Mouse (Mus musculus): ENCODE data around the gene Anln. TPM values are rescaled to one million over a fixed set of nuclear protein-coding genes. Genes with fewer than 3 reads are reported as not detected.
A peak's percentile ranks its signal among the peaks of the same experiment; 100 is the strongest.
"Not testable (repeated sequence)": the region's sequence is repeated elsewhere in the genome, so short reads cannot be mapped to it uniquely, and the experiment has no call there.

The Anln gene
- total and polyA plus RNA-seq, 2 experiments from 2014 or later = 2.7 to 6.8 TPM

- Histone ChIP-seq H3K9ac (replicated peaks; ENCODE audit: low read length) (no peak overlapping the region), H3K4me2 (ENCODE audit: low read depth, low read length) (no peak overlapping the region), H3K27ac (no peak overlapping the region), H3K36me3 (ENCODE audit: insufficient read depth, low read length) (no peaks in the 10 kb centered on the region), H3K4me3 (ENCODE audit: low read length) (no peak overlapping the region), H3K9me3 (ENCODE audit: low read length) (no peaks in the 10 kb centered on the region), H3K27me3 (ENCODE audit: insufficient read depth, low read length) (no peaks in the 10 kb centered on the region), H3K4me1 (ENCODE audit: insufficient read depth, low read length) (0 out of 2 replicates have a peak, but pooled peaks cover 8% of the 10 kb centered on the region)
- WGBS = 37% methylated on average over 6 of the region's 6 CpGs
- no peak for TF ChIP-seq CTCF (IDR thresholded peaks at IDR 0.05; ENCODE audit: low read depth)
- no peak for ATAC-seq
- DNase-seq (ENCODE audit: low spot score) = no peak
Observed at GRCm38 (mm10) chr9:22417547-22417946, 28.6 kb upstream of the Anln start.

GRCm38 (mm10) chr9:22416187-22416586 lies 27.2 kb upstream of the Anln start:
- DNase-seq (ENCODE audit: low spot score) (no peak), ATAC-seq (no peak)
- Histone ChIP-seq H3K36me3 (ENCODE audit: insufficient read depth, low read length) (no peaks in the 10 kb centered on the region), H3K4me1 (ENCODE audit: insufficient read depth, low read length) (peaks cover 8% of the 10 kb centered on the region; the same call in 1 of the 2 replicates), H3K27me3 (ENCODE audit: insufficient read depth, low read length) (no peaks in the 10 kb centered on the region), H3K27ac (no peak overlapping the region), H3K4me2 (ENCODE audit: low read depth, low read length) (no peak overlapping the region), H3K9ac (replicated peaks; ENCODE audit: low read length) (no peak overlapping the region), H3K9me3 (ENCODE audit: low read length) (no peaks in the 10 kb centered on the region), H3K4me3 (ENCODE audit: low read length) (no peak overlapping the region)
- no peak for TF ChIP-seq CTCF (IDR thresholded peaks at IDR 0.05; ENCODE audit: low read depth)
- whole genome bisulfite sequencing = 85% methylated on average over 3 of the region's 3 CpGs

GRCm38 (mm10) chr9:22411002-22411857 lies 22.2 kb upstream of the Anln start, which contains the start of gene 9530077C05Rik:
TSS of gene 9530077C05Rik (plus strand) at chr9:22411513.
- Histone ChIP-seq H3K4me2 (ENCODE audit: low read depth, low read length) (peak within 1 kb of the TSS; percentile 75), H3K4me1 (ENCODE audit: insufficient read depth, low read length) (peaks cover 3% of the 10 kb centered on the region; the same call in 1 of the 2 replicates), H3K9me3 (ENCODE audit: low read length) (no peaks in the 10 kb centered on the region), H3K36me3 (ENCODE audit: insufficient read depth, low read length) (no peaks in the 10 kb centered on the region), H3K27me3 (ENCODE audit: insufficient read depth, low read length) (no peaks in the 10 kb centered on the region), H3K4me3 (ENCODE audit: low read length) (peak within 1 kb of the TSS; percentile 70), H3K9ac (replicated peaks; ENCODE audit: low read length) (peak within 1 kb of the TSS; percentile 68), H3K27ac (peak within 1 kb of the TSS; percentile 79)
- TF ChIP-seq CTCF (IDR thresholded peaks at IDR 0.05; ENCODE audit: low read depth) = peak; percentile 95
- ATAC-seq = peak; percentile 99
- peak; percentile 98 for DNase-seq (ENCODE audit: low spot score)
- WGBS = 1% methylated on average over 43 of the region's 43 CpGs

GRCm38 (mm10) chr9:22409501-22409900 lies 20.5 kb upstream of the Anln start:
- DNase-seq (ENCODE audit: low spot score) (no peak), ATAC-seq (no peak)
- WGBS = 76% methylated on average over 7 of the region's 7 CpGs
- no peaks in the 10 kb centered on the region for H3K9me3 ChIP-seq (ENCODE audit: low read length)
- no peaks in the 10 kb centered on the region for H3K36me3 ChIP-seq (ENCODE audit: insufficient read depth, low read length)
- H3K27me3 ChIP-seq (ENCODE audit: insufficient read depth, low read length) = no peaks in the 10 kb centered on the region
- no peak overlapping the region for H3K4me2 ChIP-seq (ENCODE audit: low read depth, low read length)
- peaks cover 3% of the 10 kb centered on the region; the same call in 1 of the 2 replicates for H3K4me1 ChIP-seq (ENCODE audit: insufficient read depth, low read length)
- TF ChIP-seq CTCF (IDR thresholded peaks at IDR 0.05; ENCODE audit: low read depth) = no peak
- H3K4me3 ChIP-seq (ENCODE audit: low read length) = no peak overlapping the region
- no peak overlapping the region for H3K27ac ChIP-seq
- no peak overlapping the region for H3K9ac ChIP-seq (replicated peaks; ENCODE audit: low read length)

GRCm38 (mm10) chr9:22408344-22408743 lies 19.4 kb upstream of the Anln start:
- not testable (repeated sequence) for H3K9me3 ChIP-seq (ENCODE audit: low read length); H3K4me3 ChIP-seq (ENCODE audit: low read length); ATAC-seq; H3K4me1 ChIP-seq (ENCODE audit: insufficient read depth, low read length); H3K4me2 ChIP-seq (ENCODE audit: low read depth, low read length); H3K27ac ChIP-seq; H3K36me3 ChIP-seq (ENCODE audit: insufficient read depth, low read length); H3K27me3 ChIP-seq (ENCODE audit: insufficient read depth, low read length); H3K9ac ChIP-seq (replicated peaks; ENCODE audit: low read length)
- TF ChIP-seq CTCF (IDR thresholded peaks at IDR 0.05; ENCODE audit: low read depth) = peak; percentile 41
- WGBS = 25% methylated on average over 4 of the region's 4 CpGs
- peak; percentile 50 for DNase-seq (ENCODE audit: low spot score)

- H3K4me3 ChIP-seq (ENCODE audit: low read length); H3K9me3 ChIP-seq (ENCODE audit: low read length); H3K36me3 ChIP-seq (ENCODE audit: insufficient read depth, low read length); H3K27me3 ChIP-seq (ENCODE audit: insufficient read depth, low read length); H3K27ac ChIP-seq; ATAC-seq; H3K9ac ChIP-seq (replicated peaks; ENCODE audit: low read length); H3K4me2 ChIP-seq (ENCODE audit: low read depth, low read length); DNase-seq (ENCODE audit: low spot score); H3K4me1 ChIP-seq (ENCODE audit: insufficient read depth, low read length): not testable (repeated sequence)
- WGBS = 90% methylated on average over 3 of the region's 4 CpGs
Observed at GRCm38 (mm10) chr9:22407633-22408032, 18.6 kb upstream of the Anln start.

- DNase-seq (ENCODE audit: low spot score) (no peak), ATAC-seq (no peak)
- H3K4me3 ChIP-seq (ENCODE audit: low read length) = no peak overlapping the region
- H3K4me1 ChIP-seq (ENCODE audit: insufficient read depth, low read length) = no peaks in the 10 kb centered on the region
- no peak overlapping the region for H3K4me2 ChIP-seq (ENCODE audit: low read depth, low read length)
- WGBS = 80% methylated on average over 3 of the region's 3 CpGs
- H3K9ac ChIP-seq (replicated peaks; ENCODE audit: low read length) = no peak overlapping the region
- H3K27me3 ChIP-seq (ENCODE audit: insufficient read depth, low read length) = no peaks in the 10 kb centered on the region
- H3K9me3 ChIP-seq (ENCODE audit: low read length) = no peaks in the 10 kb centered on the region
- H3K36me3 ChIP-seq (ENCODE audit: insufficient read depth, low read length) = no peaks in the 10 kb centered on the region
- no peak overlapping the region for H3K27ac ChIP-seq
- TF ChIP-seq CTCF (IDR thresholded peaks at IDR 0.05; ENCODE audit: low read depth) = no peak
Observed at GRCm38 (mm10) chr9:22405414-22405813, 16.4 kb upstream of the Anln start.

- not testable (repeated sequence) for H3K4me2 ChIP-seq (ENCODE audit: low read depth, low read length); H3K27ac ChIP-seq; H3K36me3 ChIP-seq (ENCODE audit: insufficient read depth, low read length); H3K4me1 ChIP-seq (ENCODE audit: insufficient read depth, low read length); H3K9ac ChIP-seq (replicated peaks; ENCODE audit: low read length); DNase-seq (ENCODE audit: low spot score); H3K27me3 ChIP-seq (ENCODE audit: insufficient read depth, low read length); H3K4me3 ChIP-seq (ENCODE audit: low read length); ATAC-seq; H3K9me3 ChIP-seq (ENCODE audit: low read length)
- WGBS = 67% methylated on average over 2 of the region's 2 CpGs
Observed at GRCm38 (mm10) chr9:22403501-22403900, 14.5 kb upstream of the Anln start.
